Mouse (Mus musculus): ENCODE measurements around the gene Igsf3. TPM values are rescaled to one million over a fixed set of nuclear protein-coding genes. Genes with fewer than 3 reads are reported as not detected.

The Igsf3 gene
- total RNA-seq, 2 experiments from 2014 or later: 15.4 to 20.3 TPM

GRCm38 (mm10) chr3:101369301-101369881 is 7.5 kb upstream of the Igsf3 start:
- DNase-seq (ENCODE audit: low spot score in 2 of 2): no peak

- peak in 1 of 2 experiments; percentile 23 for DNase-seq (ENCODE audit: low spot score in 2 of 2)
Observed at GRCm38 (mm10) chr3:101372345-101372980, 4.4 kb upstream of the Igsf3 start.

GRCm38 (mm10) chr3:101377256-101378024 is 557 bp downstream of the Igsf3 start:
- DNase-seq (ENCODE audit: low spot score in 2 of 2): no peak

GRCm38 (mm10) chr3:101378102-101378501 is 1.2 kb downstream of the Igsf3 start:
- no peak for DNase-seq (ENCODE audit: low spot score in 2 of 2)

GRCm38 (mm10) chr3:101379789-101380188 is 2.9 kb downstream of the Igsf3 start:
- no peak for DNase-seq (ENCODE audit: low spot score in 2 of 2)

- no peak for DNase-seq (ENCODE audit: low spot score in 2 of 2)
Observed at GRCm38 (mm10) chr3:101381691-101382090, 4.8 kb downstream of the Igsf3 start.

GRCm38 (mm10) chr3:101382751-101383150 is 5.9 kb downstream of the Igsf3 start:
- DNase-seq (ENCODE audit: low spot score in 2 of 2): no peak

- no peak for DNase-seq (ENCODE audit: low spot score in 2 of 2)
Observed at GRCm38 (mm10) chr3:101386430-101387016, 9.6 kb downstream of the Igsf3 start.

GRCm38 (mm10) chr3:101387849-101388248 is 11.0 kb downstream of the Igsf3 start:
- DNase-seq (ENCODE audit: low spot score in 2 of 2): no peak

GRCm38 (mm10) chr3:101389566-101389965 is 12.7 kb downstream of the Igsf3 start:
- DNase-seq (ENCODE audit: low spot score in 2 of 2): no peak

GRCm38 (mm10) chr3:101390472-101390871 is 13.6 kb downstream of the Igsf3 start:
- no peak for DNase-seq (ENCODE audit: low spot score in 2 of 2)

GRCm38 (mm10) chr3:101391991-101392390 is 15.1 kb downstream of the Igsf3 start:
- no peak for DNase-seq (ENCODE audit: low spot score in 2 of 2)

- DNase-seq (ENCODE audit: low spot score in 2 of 2): no peak
Observed at GRCm38 (mm10) chr3:101393103-101393644, 16.3 kb downstream of the Igsf3 start.

GRCm38 (mm10) chr3:101393659-101394539 is 17.0 kb downstream of the Igsf3 start:
- DNase-seq (ENCODE audit: low spot score in 2 of 2): no peak

GRCm38 (mm10) chr3:101395341-101395740 is 18.5 kb downstream of the Igsf3 start:
- no peak for DNase-seq (ENCODE audit: low spot score in 2 of 2)

GRCm38 (mm10) chr3:101396061-101396460 is 19.2 kb downstream of the Igsf3 start:
- DNase-seq (ENCODE audit: low spot score in 2 of 2): no peak

GRCm38 (mm10) chr3:101396726-101397263 is 19.9 kb downstream of the Igsf3 start:
- no peak for DNase-seq (ENCODE audit: low spot score in 2 of 2)

- DNase-seq (ENCODE audit: low spot score in 2 of 2): no peak
Observed at GRCm38 (mm10) chr3:101397422-101397821, 20.5 kb downstream of the Igsf3 start.

GRCm38 (mm10) chr3:101398071-101398786 is 21.3 kb downstream of the Igsf3 start:
- DNase-seq (ENCODE audit: low spot score in 2 of 2): no peak

- DNase-seq (ENCODE audit: low spot score in 2 of 2): no peak
Observed at GRCm38 (mm10) chr3:101398877-101399276, 22.0 kb downstream of the Igsf3 start.
